Mouse (Mus musculus) embryo, embryonic 10.5 days (tissue): ENCODE measurements at regions not wholly inside any gene's neighbourhood (a gene's known extent, or its start where the extent isn't known, plus 50 kb on each side); places are given as distances from the start of the nearest gene placed in this dataset.

ENCODE experiments used
- DNase-seq: peaks from one replicate; pipeline ENCODE4 v3.0.0-alpha.2; 2015; ENCODE audit warnings: low spot score

GRCm38 (mm10) chr12:16268621-16269165 lies 342.1 kb downstream of the Lpin1 start:
- no peak for DNase-seq

GRCm38 (mm10) chr12:16261465-16261864 lies 349.3 kb downstream of the Lpin1 start:
- DNase-seq, result no peak

GRCm38 (mm10) chr12:16260981-16261380 lies 349.8 kb downstream of the Lpin1 start:
- DNase-seq, result no peak

GRCm38 (mm10) chr12:16260501-16260900 lies 350.3 kb downstream of the Lpin1 start:
- DNase-seq, result no peak

GRCm38 (mm10) chr12:16250621-16251020 lies 360.1 kb downstream of the Lpin1 start:
- DNase-seq, result no peak

GRCm38 (mm10) chr12:16250096-16250495 lies 360.7 kb downstream of the Lpin1 start:
- DNase-seq, result no peak

- no peak for DNase-seq
Observed at GRCm38 (mm10) chr12:16239792-16240191, 371.0 kb downstream of the Lpin1 start.

GRCm38 (mm10) chr12:16237498-16237897 lies 373.3 kb downstream of the Lpin1 start:
- no peak for DNase-seq

GRCm38 (mm10) chr12:16233559-16233958 lies 377.2 kb downstream of the Lpin1 start:
- DNase-seq, result no peak

- DNase-seq, result no peak
Observed at GRCm38 (mm10) chr12:16232828-16233227, 377.9 kb downstream of the Lpin1 start.

- no peak for DNase-seq
Observed at GRCm38 (mm10) chr12:16232051-16232450, 378.7 kb downstream of the Lpin1 start.

- DNase-seq, result no peak
Observed at GRCm38 (mm10) chr12:16231093-16231492, 379.7 kb downstream of the Lpin1 start.

- no peak for DNase-seq
Observed at GRCm38 (mm10) chr12:16225428-16225827, 385.3 kb downstream of the Lpin1 start.

- no peak for DNase-seq
Observed at GRCm38 (mm10) chr12:16222836-16223450, 387.8 kb downstream of the Lpin1 start.

GRCm38 (mm10) chr12:16222205-16222604 lies 388.6 kb downstream of the Lpin1 start:
- no peak for DNase-seq

GRCm38 (mm10) chr12:16221142-16221541 lies 389.6 kb downstream of the Lpin1 start:
- no peak for DNase-seq

- DNase-seq, result no peak
Observed at GRCm38 (mm10) chr12:16220561-16220960, 390.2 kb downstream of the Lpin1 start.

GRCm38 (mm10) chr12:16218906-16219305 lies 391.9 kb downstream of the Lpin1 start:
- no peak for DNase-seq

- DNase-seq, result no peak
Observed at GRCm38 (mm10) chr12:16210553-16210952, 393.8 kb upstream of the Trib2 start.

GRCm38 (mm10) chr12:16210111-16210510 lies 393.4 kb upstream of the Trib2 start:
- no peak for DNase-seq

GRCm38 (mm10) chr12:16204941-16205340 lies 388.2 kb upstream of the Trib2 start:
- DNase-seq, result no peak

GRCm38 (mm10) chr12:16196917-16197316 lies 380.2 kb upstream of the Trib2 start:
- DNase-seq, result no peak

GRCm38 (mm10) chr12:16191803-16192389 lies 375.2 kb upstream of the Trib2 start:
- DNase-seq, result no peak

- DNase-seq, result no peak
Observed at GRCm38 (mm10) chr12:16190706-16191105, 374.0 kb upstream of the Trib2 start.
